Mouse (Mus musculus) G1E (cell line): ENCODE data around the gene Mdk. TPM values are rescaled to one million over a fixed set of nuclear protein-coding genes. Genes with fewer than 3 reads are reported as not detected.

ENCODE experiments used
- ATAC-seq: 2 replicates; pipeline ENCODE4 v1.8.0; 2016; ENCODE audit warnings: mild to moderate bottlenecking; ENCODE audit not compliant: insufficient number of reproducible peaks, poor library complexity, low FRiP score, severe bottlenecking; ENCODE audit errors: extremely low read depth
- DNase-seq: peaks from one replicate; pipeline ENCODE4 v3.0.0; 2012; ENCODE audit warnings: low spot score
- H3K27me3 ChIP-seq: 2 replicates; pipeline ENCODE4 v1.6.1; 2012; ENCODE audit warnings: mild to moderate bottlenecking, low read length, inconsistent platforms; ENCODE audit not compliant: insufficient read depth
- H3K36me3 ChIP-seq: replicated peaks from 2 replicates; pipeline ENCODE3; 2012; ENCODE audit warnings: mild to moderate bottlenecking, inconsistent platforms
- H3K4me1 ChIP-seq: 2 replicates; pipeline ENCODE4 v1.6.1; 2012; ENCODE audit warnings: low read depth, low read length, inconsistent platforms, mixed read lengths; ENCODE audit not compliant: insufficient read depth
- H3K4me3 ChIP-seq: 2 replicates; pipeline ENCODE4 v1.5.1; 2012; ENCODE audit warnings: low read depth, mild to moderate bottlenecking, inconsistent platforms, low read length, moderate library complexity, mixed read lengths
- H3K9me3 ChIP-seq: replicated peaks from 2 replicates; pipeline ENCODE4 v1.6.1; 2012; ENCODE audit warnings: inconsistent platforms
- CTCF ChIP-seq: IDR thresholded peaks from 2 replicates; pipeline ENCODE4 v1.5.1; 2012; ENCODE audit warnings: low read depth, low read length, inconsistent platforms, mixed read lengths
- GATA1 ChIP-seq: IDR thresholded peaks from 2 replicates; pipeline ENCODE4 v1.6.1; 2012; ENCODE audit warnings: borderline replicate concordance, low read length, inconsistent platforms, mixed read lengths
- GATA2 ChIP-seq: IDR thresholded peaks from 2 replicates; pipeline ENCODE4 v1.6.1; 2012; ENCODE audit warnings: low read depth, low read length, inconsistent platforms, borderline replicate concordance
- POLR2AphosphoS5 ChIP-seq: IDR thresholded peaks from 2 replicates; pipeline ENCODE4 v1.6.1; 2012; ENCODE audit warnings: low read depth, low read length, inconsistent platforms; ENCODE audit not compliant: insufficient replicate concordance
- TAL1 ChIP-seq: conservative IDR thresholded peaks from 2 replicates; pipeline ENCODE4 v1.6.1; 2012; ENCODE audit warnings: low read depth, low read length, inconsistent platforms, mixed read lengths
- polyA plus RNA-seq: library from polyadenylated mRNA; stranded (reverse); fragments of >175 nt; gene quantifications from 2 replicates; pipeline ENCODE4 v1.2.3, GENCODE M21; 2012
- total RNA-seq, 2 experiments: library from RNA; stranded (forward) in 1 of 2; stranded (reverse) in 1 of 2; fragments of 200-1000 nt in 1 of 2; fragments of >200 nt in 1 of 2; fragmentation: Nextera tagmentation in 1 of 2; gene quantifications; 2 replicates each; pipeline ENCODE4 v1.2.3; 2014 to 2017

Mdk gene
- total and polyA plus RNA-seq, 3 experiments: 0.76 to 5.5 (median 4.9) TPM

DNA sequence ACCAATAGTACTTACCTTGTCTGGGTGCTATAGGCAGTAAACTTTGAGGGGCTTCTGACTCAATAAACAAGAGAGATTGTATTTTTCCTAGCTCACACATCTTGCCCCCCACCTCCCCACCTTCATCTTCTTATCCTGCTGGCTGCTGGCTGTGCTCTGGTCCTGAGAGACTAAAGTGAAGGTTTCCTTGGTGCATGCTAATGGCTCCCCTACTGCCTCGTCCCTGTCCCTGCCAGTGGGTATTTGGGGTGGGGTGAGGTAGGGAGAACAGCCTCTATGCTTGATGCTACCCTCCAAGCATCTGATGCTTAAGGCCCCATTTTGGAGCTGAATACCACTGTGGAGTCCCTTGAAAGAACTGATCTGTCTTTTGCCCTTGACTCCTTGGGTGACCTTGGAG, 7.4 kb downstream of the Mdk start:
- H3K36me3 ChIP-seq: peaks cover under 1% of the 10 kb centered on the region
- DNase-seq: no peak
- no peak for ATAC-seq
- peaks cover 55% of the 10 kb centered on the region for H3K27me3 ChIP-seq
- H3K4me1 ChIP-seq: peaks cover 23% of the 10 kb centered on the region
- no peak overlapping the region for H3K4me3 ChIP-seq
- peaks cover 30% of the 10 kb centered on the region for H3K9me3 ChIP-seq
- TF ChIP-seq CTCF (no peak), GATA2 (no peak), TAL1 (no peak), GATA1 (no peak), POLR2AphosphoS5 (no peak)

DNA sequence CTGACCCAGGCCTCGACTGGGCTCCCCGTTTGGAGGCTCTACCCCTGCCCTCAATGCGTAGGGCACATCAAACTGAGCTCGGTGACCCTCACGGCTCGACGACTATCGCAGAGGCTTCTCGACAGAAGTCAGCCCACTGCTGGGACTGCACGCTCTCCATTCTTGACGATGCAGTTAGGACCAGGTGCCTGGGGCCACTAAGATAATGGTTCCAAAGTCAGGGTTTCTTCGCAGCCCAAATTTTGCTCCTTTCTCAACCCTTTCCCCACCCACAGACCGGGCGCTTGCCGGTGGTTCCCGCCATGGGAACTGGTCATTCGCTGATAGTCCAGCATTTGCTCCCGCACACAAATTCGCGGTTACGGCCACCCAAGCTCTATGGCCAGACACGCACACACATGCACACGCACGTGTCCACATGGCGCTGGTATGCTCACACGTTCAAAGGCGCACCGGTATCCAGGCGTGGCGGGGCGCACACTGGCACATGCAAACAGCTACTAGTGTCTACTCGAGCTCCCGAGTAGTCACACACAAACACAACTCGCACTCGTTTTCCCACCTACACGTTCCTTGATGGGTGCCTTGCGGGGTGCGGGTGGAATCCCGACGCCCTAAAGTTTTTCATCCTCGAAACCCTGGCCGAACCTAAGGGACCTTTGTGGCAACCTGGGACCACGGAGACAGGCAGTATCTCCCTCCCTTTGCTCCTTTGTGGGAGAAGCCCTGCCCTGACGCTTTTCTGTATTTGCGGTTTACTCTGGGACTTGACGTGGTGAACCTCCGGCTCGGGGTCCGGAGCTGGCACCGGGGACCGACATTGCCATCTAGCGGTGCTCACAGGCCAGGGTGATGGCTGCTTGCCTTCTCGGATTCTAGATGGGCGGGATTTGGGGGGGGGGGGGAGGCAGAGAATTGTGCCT, 8.4 kb downstream of the Mdk start:
- no peak for TF ChIP-seq GATA1
- no peak for TF ChIP-seq POLR2AphosphoS5
- no peak for TF ChIP-seq TAL1
- no peak for TF ChIP-seq GATA2
- no peak for TF ChIP-seq CTCF
- H3K36me3 ChIP-seq: peaks cover 8% of the 10 kb centered on the region
- ATAC-seq (no peak), DNase-seq (no peak)
- peaks cover 51% of the 10 kb centered on the region for H3K27me3 ChIP-seq
- peaks cover 20% of the 10 kb centered on the region for H3K4me1 ChIP-seq
- H3K4me3 ChIP-seq: peak overlapping the region; percentile 46; the same call in 1 of the 2 replicates
- peaks cover 30% of the 10 kb centered on the region for H3K9me3 ChIP-seq

DNA sequence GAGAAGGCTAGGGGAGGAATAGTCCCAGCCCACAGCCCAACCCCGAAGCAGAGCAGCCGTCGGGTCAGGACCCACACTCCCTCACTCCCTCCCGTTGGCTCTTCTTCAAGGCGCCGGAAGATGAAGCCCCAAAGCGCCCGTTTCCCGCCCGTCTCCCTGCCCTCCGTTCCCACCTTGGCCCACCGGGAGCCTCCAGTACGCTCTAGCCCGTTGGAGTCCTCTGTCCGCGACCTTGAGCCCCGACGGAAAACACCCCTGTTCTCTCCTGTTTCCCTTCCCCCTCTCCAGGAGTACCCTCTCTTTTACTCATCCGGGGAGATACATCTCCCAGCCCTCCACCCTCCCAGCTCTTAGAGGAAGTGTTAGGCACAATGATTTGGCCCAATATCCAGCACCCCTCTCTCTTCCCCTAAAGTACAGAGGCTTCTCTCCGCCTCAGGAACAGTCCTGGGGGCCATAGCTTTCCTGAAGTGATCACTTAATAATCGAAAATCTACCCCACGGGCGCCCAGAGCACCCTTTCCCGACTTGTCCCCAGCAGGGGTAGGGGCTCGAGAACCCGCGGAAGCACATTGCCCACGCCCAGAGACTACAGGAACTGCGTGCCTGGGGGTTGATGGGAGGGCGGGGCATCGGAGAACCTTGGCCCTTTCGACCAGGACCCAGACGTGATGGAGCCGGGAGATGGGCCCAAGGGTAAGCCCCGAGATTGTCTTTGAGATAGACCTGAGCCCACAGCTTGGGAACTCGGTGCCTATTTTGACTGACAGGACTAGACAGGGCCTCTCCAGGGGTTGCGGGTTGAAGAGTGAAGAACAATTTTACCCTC, 9.3 kb downstream of the Mdk start:
- TF ChIP-seq POLR2AphosphoS5 (no peak), GATA2 (no peak)
- no peak overlapping the region for H3K4me3 ChIP-seq
- peaks cover 16% of the 10 kb centered on the region for H3K36me3 ChIP-seq
- H3K9me3 ChIP-seq: peaks cover 30% of the 10 kb centered on the region
- H3K27me3 ChIP-seq: peaks cover 43% of the 10 kb centered on the region
- DNase-seq (peak; percentile 3), ATAC-seq (no peak)
- H3K4me1 ChIP-seq: peaks cover 12% of the 10 kb centered on the region

DNA sequence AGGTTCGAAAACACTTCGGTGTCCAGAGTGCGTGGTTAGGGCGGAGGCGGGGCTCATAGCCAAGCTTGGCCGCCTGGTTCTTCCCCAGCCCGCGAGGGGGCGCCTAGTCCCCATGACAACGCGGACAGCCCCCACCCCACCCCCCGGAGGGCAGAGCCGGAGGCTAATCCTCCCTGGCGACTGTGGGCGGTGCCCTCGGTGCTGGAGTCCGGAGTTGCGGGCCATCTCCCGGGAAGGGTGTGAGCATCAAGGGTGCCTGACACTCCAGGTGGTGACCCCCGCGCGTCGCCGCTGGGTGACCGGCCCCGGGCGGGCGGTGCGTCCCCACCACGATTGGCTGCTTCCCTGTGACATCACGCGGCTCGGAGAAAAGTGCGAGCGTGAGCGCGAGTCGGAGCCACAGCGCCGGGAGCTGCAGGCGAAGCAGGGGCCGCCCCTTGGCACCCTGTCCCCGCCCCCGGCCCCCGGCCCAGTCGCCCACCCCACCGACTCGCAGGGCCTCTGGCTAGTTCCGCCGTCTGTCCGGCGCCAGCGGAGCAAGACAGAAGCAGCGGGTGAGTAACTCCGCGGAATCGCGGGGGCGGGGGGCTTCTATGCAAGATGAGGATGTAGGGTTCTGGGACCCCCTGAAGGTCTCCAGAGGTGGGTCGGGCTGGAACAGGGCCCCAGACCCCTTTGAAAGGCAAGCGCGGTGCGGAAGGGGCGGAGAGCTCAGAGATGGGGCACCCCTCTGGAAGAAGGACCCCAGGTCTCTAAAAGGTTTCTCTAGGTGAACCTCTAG, 10.1 kb downstream of the Mdk start:
- H3K36me3 ChIP-seq: peaks cover 25% of the 10 kb centered on the region
- H3K27me3 ChIP-seq: peaks cover 37% of the 10 kb centered on the region
- H3K4me3 ChIP-seq: no peak overlapping the region
- peaks cover 4% of the 10 kb centered on the region; the same call in 1 of the 2 replicates for H3K4me1 ChIP-seq
- ATAC-seq (no peak), DNase-seq (no peak)
- H3K9me3 ChIP-seq: peaks cover 30% of the 10 kb centered on the region
- TF ChIP-seq GATA1: no peak
- TF ChIP-seq TAL1: no peak
- no peak for TF ChIP-seq POLR2AphosphoS5
- no peak for TF ChIP-seq CTCF
- no peak for TF ChIP-seq GATA2

DNA sequence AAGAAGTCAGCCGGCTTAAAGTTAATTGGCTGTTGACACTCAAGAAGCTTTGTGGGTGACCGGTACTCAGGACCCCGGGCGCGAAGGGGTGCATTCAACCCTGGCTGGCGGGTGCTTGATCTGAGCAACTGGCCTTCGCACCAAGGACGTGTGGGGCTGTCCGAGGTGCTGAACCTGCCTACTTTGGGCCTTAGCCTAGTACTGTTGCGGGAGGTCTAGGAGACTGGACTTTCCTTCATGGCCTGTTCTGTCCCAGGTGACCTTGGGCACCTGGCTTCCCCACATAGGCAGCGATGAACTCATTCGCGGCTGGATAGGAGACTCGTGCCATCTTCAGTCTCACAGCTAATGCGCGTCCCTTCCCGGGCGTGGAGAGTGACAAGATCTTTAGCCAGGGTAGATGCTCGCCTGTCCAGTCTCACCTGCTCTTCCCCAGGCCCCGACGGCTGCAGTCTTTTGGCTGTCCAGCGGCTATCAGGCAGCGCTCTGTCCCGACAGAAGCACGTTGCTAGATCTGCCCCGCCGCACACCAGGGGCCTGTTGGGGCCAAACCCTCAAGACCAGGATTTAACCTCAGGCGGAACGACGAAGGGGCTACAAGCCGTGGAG, 10.8 kb downstream of the Mdk start:
- Histone ChIP-seq H3K9me3 (peaks cover 30% of the 10 kb centered on the region), H3K36me3 (peaks cover 31% of the 10 kb centered on the region), H3K4me3 (no peak overlapping the region), H3K4me1 (peaks cover 5% of the 10 kb centered on the region), H3K27me3 (peaks cover 35% of the 10 kb centered on the region)
- TF ChIP-seq GATA2 (no peak), GATA1 (no peak), CTCF (no peak), TAL1 (no peak), POLR2AphosphoS5 (no peak)
- DNase-seq: peak; percentile 47
- ATAC-seq: no peak

GRCm38 (mm10) chr2:91920130-91920529, 12.0 kb downstream of the Mdk start:
- no peak for TF ChIP-seq CTCF
- TF ChIP-seq POLR2AphosphoS5: no peak
- no peak for TF ChIP-seq GATA1
- no peak for TF ChIP-seq GATA2
- TF ChIP-seq TAL1: no peak

More at GRCm38 (mm10) chr2:91920130-91920529, 12.0 kb downstream of the Mdk start:
- ATAC-seq (no peak), DNase-seq (no peak)
- no peak overlapping the region for H3K4me3 ChIP-seq
- H3K36me3 ChIP-seq: peaks cover 43% of the 10 kb centered on the region
- H3K4me1 ChIP-seq: peaks cover 4% of the 10 kb centered on the region; the same call in 1 of the 2 replicates
- peaks cover 30% of the 10 kb centered on the region for H3K9me3 ChIP-seq
- H3K27me3 ChIP-seq: peaks cover 24% of the 10 kb centered on the region; the same call in 1 of the 2 replicates
